Mouse (Mus musculus) ES-Bruce4 (cell line): Measurements from ENCODE around the gene Gtf2f1.

Experiments used
- CTCF ChIP-seq: IDR thresholded peaks from one replicate; pipeline ENCODE4 v1.8.1; 2011; ENCODE audit warnings: low read depth, low read length
- EP300 ChIP-seq: IDR thresholded peaks from 2 replicates; pipeline ENCODE4 v1.6.1; 2011; ENCODE audit warnings: low read depth, low read length; ENCODE audit not compliant: insufficient read depth
- POLR2A ChIP-seq: IDR thresholded peaks from one replicate; pipeline ENCODE4 v1.8.1; 2011; ENCODE audit warnings: low read length; ENCODE audit not compliant: insufficient read depth

DNA sequence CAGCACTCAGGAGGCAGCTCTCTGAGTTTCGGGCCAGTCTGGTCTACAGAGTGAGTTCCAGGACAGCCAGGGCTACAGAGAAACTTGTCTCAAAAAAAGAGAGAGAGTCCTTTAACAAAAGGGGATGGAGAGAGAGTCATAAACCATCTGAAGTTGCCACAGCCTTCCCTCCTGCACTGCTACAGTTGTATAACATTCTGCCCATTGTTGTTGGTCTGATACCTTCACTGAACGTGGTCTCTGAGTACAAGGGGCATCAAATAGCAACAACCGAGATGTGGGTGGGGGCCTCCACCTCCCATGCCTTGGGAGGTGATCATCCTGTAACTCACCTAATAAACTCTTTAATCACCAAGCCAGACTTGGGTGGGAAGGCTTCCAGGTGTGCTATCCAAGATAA is 25.4 kb downstream of the Gtf2f1 start:
- TF ChIP-seq POLR2A (no peak), CTCF (no peak), EP300 (no peak)
